Mouse (Mus musculus) stomach, adult 2 months (tissue): Measurements from ENCODE around the gene 6330409D20Rik. TPM values are rescaled to one million over a fixed set of nuclear protein-coding genes. Genes with fewer than 3 reads are reported as not detected.

Experiments
- polyA plus RNA-seq: library from polyadenylated mRNA; depleted of rRNA; stranded (reverse); fragments of >200 nt; gene quantifications from 2 replicates; pipeline ENCODE4 v1.2.3, GENCODE M21; 2012; rRNA removed

Gene 6330409D20Rik
- polyA plus RNA-seq: 0.15 TPM in 1 of 2 replicates, not detected in the other

GRCm38 (mm10) chr2:32740916-32741272 lies at the start of gene 6330409D20Rik:
Gene 6330409D20Rik (minus strand): TSS chr2:32741016.

DNA sequence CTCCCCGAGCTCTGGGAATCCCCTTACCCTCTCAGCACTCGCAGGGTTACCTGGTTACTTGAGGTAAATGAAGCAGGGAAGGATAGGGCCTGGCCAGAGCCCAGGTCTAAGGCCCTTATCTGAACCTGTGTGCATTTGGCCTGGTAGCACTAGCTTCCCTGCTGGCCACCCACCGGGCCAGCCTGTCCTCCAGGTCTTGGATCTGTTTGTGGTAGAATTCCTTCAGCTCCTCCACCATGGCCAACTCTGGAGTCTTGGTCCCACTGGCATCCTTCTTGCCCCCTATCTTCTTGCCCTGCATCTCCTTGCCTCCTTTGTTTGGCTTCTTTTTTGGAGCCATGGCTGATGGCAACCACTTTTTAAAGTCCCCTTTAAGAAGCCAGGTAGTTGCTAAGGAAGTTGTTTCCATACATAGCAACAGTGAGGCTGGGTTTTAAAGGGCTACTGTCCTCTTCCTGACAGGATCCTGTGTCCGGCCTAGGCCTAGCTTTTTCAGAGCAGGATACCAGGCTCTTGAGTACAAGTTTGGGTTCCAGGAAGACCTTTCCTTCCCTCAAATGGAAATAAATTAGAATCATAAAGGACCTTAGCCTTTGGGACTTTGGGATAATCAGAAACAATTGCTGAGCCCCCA lies 43.3 kb upstream of the 6330409D20Rik start, which contains the start of gene Cfap157:
Cfap157 (minus strand) TSS at position 381 of the 634 bp plus-strand sequence.

GRCm38 (mm10) chr2:32775359-32776074 lies 34.7 kb upstream of the 6330409D20Rik start, which contains the start of the genes Ttc16 and Ptrh1:
Gene Ttc16 (minus strand): TSS chr2:32775633.
Gene Ptrh1 (plus strand): TSS chr2:32775786.

GRCm38 (mm10) chr2:32757056-32757845 lies 16.4 kb upstream of the 6330409D20Rik start, which contains the start of gene Tor2a:
Gene Tor2a (plus strand): TSS chr2:32757234.

GRCm38 (mm10) chr2:32720681-32721229 lies 20.1 kb downstream of the 6330409D20Rik start, which contains the start of gene Sh2d3c:
Gene Sh2d3c (plus strand): TSS chr2:32721055.

GRCm38 (mm10) chr2:32712934-32713817 lies 27.6 kb downstream of the 6330409D20Rik start, which contains the start of gene Cdk9:
Gene Cdk9 (minus strand): TSS chr2:32713076.

DNA sequence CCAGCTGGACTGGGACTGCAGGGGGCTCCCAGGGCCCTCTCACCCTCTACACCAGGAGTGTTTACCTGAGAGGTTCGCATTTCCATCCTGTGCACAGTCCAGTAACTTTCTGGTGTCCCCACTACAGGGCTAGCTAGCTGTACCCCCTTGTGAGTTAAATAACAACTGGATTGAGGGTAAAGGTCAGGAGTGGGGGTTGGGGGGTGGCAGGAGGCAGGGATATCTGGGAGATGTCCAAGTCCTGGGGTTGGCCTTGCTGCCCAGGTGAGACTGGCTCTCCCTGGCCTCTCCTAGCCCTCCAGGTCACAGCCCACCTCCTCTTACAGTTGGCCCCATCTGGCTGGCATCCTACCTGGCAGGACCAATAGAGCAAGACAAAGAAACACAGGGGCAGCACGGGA lies 36.8 kb downstream of the 6330409D20Rik start, which contains the start of gene Fpgs:
Fpgs (minus strand) TSS at position 125 of the 401 bp plus-strand sequence.

Other genes with a start within 250 kb of the 6330409D20Rik start
- gene Fam102a, start 205.7 kb downstream of the 6330409D20Rik start, polyA plus RNA-seq: 43.7 and 54.8 TPM in 2 replicates
- 86.8 and 96.2 TPM in 2 replicates for gene Dpm2, start 170.2 kb downstream of the 6330409D20Rik start, polyA plus RNA-seq
- gene Pip5kl1, start 166.2 kb downstream of the 6330409D20Rik start, polyA plus RNA-seq: 0.16 and 0.27 TPM in 2 replicates
- gene 9430097D07Rik, start 165.3 kb downstream of the 6330409D20Rik start, polyA plus RNA-seq: not detected in 2 replicates
- gene St6galnac4, start 153.9 kb downstream of the 6330409D20Rik start, polyA plus RNA-seq: 5.9 and 7.3 TPM in 2 replicates
- 11.4 and 25.4 TPM in 2 replicates for gene St6galnac6, start 141.3 kb downstream of the 6330409D20Rik start, polyA plus RNA-seq
- 29.4 and 34.1 TPM in 2 replicates for gene Ak1, start 119.3 kb downstream of the 6330409D20Rik start, polyA plus RNA-seq
- gene Eng, start 94.4 kb downstream of the 6330409D20Rik start, polyA plus RNA-seq: 54.6 and 61.2 TPM in 2 replicates
- gene Fpgs, start 36.9 kb downstream of the 6330409D20Rik start, polyA plus RNA-seq: 50.8 and 58.7 TPM in 2 replicates
- gene Cdk9, start 27.9 kb downstream of the 6330409D20Rik start, polyA plus RNA-seq: 42.2 and 43.4 TPM in 2 replicates
- gene Sh2d3c, start 20.0 kb downstream of the 6330409D20Rik start, polyA plus RNA-seq: 7.9 and 8.4 TPM in 2 replicates
- gene Tor2a, start 16.2 kb upstream of the 6330409D20Rik start, polyA plus RNA-seq: 45.8 and 55.4 TPM in 2 replicates
- gene Ttc16, start 34.6 kb upstream of the 6330409D20Rik start, polyA plus RNA-seq: 0.16 and 0.66 TPM in 2 replicates
- 15.0 and 18.2 TPM in 2 replicates for gene Ptrh1, start 34.8 kb upstream of the 6330409D20Rik start, polyA plus RNA-seq
- gene Cfap157, start 43.4 kb upstream of the 6330409D20Rik start, polyA plus RNA-seq: not detected in 2 replicates
- gene Stxbp1, start 106.2 kb upstream of the 6330409D20Rik start, polyA plus RNA-seq: 2.1 and 2.5 TPM in 2 replicates
- 59.8 and 60.1 TPM in 2 replicates for gene Fam129b, start 135.1 kb upstream of the 6330409D20Rik start, polyA plus RNA-seq
- 111 and 134 TPM in 2 replicates for gene Rpl12, start 220.5 kb upstream of the 6330409D20Rik start, polyA plus RNA-seq
- 7.1 and 8.3 TPM in 2 replicates for gene Lrsam1, start 220.6 kb upstream of the 6330409D20Rik start, polyA plus RNA-seq
- 90.7 and 198 TPM in 2 replicates for gene Slc2a8, start 241.1 kb upstream of the 6330409D20Rik start, polyA plus RNA-seq